Mouse (Mus musculus): ENCODE data around the gene Apbb2.

The Apbb2 gene

DNA sequence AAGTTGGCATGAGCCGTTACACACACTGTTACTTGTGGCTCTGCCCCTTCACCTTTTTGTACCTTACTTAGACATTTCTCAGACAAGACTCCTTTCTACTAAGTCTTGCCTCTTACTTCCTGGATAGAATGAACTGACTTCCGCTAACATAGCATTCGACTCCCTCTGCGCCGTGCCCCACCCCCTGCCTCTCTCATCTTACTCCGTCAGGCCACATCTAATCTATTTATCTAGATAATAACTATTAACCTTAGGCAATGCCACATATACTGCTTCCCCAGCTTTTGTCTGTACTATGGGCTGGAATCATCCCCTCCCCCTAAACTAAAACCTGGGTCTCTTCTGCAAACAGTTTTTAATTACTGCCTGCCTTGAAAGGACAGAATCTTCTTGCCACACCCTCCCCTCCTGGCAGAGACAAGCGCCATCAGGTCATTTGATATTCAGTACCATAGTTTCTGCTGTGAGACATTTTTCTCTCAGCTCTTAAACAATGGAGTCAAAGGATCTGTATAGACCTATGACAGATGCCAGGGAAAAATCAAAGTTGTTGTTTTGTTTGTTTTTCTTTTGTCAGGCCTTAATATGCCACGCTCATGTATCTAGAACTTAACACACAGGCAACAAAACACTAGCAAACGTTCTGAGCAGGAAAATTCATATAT, 203.4 kb downstream of the Apbb2 start:
- no peak for DNase-seq (ENCODE audit: low spot score)

- no peak for DNase-seq (ENCODE audit: low spot score)
These were observed 205.2 kb downstream of the Apbb2 start for GRCm38 (mm10) chr5:66413402-66413801.

DNA sequence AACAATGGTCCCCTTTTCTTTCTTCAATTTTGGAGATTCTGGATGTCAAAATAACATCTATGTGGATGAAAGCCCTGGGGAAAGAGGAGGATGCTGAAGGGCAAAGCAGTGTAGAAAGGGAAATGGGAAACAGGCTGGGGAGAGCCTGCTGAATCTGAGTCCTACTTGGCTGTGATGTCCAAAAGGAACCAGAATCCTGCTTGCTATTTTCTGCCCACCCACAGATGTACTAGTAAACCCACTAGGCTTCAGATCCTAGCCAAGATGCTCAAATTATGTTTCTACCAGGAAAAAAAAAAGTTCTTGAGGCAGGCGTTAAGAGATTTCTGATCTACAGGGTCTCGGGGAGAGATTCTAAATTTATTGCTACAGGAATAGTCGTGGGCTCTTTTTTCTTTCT, 205.8 kb downstream of the Apbb2 start:
- no peak for DNase-seq (ENCODE audit: low spot score)

DNA sequence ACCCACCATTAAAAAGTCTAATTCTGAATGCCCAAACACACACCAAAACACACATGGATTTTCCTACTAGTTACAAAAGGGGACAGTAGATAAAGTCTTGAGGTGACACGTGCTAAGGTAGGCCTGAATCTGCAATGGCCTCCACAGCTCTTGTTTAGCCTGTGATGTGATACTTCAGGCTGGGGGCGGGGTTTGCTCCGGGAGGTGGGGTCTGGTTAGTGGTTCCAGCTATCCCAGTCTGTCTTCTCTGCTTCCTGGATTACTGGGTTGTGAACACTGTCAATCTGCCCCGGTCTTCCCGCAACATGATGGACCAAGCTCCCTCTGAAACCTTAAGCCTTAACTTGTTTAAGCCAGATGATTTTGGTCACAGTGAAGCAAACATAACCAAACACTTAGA, 210.0 kb downstream of the Apbb2 start:
- DNase-seq (ENCODE audit: low spot score), result no peak

DNA sequence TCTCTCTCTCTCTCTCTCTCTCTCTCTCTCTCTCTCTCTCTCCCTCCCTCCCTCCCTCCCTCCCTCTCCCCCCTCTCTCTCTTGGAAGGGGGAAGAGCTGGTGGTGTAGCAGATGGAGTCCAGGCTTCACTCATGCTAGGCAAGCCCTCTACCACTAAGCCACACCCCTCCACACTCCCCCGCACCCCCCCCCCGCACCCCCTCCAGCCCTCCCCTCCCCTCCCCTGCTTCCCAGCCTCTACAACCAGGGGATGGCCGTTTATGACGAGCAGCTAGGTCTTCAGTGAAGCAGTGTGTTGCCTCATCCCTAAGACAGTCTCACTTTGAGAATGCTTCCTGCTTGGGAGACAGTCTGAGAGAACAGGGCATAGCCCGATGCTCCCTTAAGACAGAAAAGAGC, 210.6 kb downstream of the Apbb2 start:
- DNase-seq (ENCODE audit: low spot score), result no peak

GRCm38 (mm10) chr5:66406431-66406830, 212.2 kb downstream of the Apbb2 start:
- no peak for DNase-seq (ENCODE audit: low spot score)

GRCm38 (mm10) chr5:66405731-66406399, 212.7 kb downstream of the Apbb2 start:
- DNase-seq (ENCODE audit: low spot score), result no peak

- DNase-seq (ENCODE audit: low spot score), result no peak
These were observed 213.3 kb downstream of the Apbb2 start for GRCm38 (mm10) chr5:66405305-66405704.

DNA sequence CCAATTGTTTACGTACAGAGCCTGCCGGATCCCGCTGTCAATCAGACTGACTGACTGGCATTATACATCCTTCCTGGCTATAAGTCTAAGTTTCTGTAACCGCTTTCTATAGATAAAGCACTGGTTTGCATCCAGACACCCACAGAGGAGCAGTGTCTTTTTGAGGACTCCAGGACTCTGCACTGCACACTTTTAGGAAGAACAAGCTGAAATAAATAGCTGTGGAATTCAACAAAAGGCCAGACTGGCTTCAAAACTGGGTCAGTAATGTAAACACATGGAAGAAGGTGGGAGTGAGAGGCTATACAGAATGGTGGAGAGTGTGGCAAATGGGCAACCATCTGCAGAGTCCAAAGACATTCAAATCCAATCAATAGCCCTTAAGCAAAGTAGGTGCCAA, 218.0 kb downstream of the Apbb2 start:
- DNase-seq (ENCODE audit: low spot score), result no peak

DNA sequence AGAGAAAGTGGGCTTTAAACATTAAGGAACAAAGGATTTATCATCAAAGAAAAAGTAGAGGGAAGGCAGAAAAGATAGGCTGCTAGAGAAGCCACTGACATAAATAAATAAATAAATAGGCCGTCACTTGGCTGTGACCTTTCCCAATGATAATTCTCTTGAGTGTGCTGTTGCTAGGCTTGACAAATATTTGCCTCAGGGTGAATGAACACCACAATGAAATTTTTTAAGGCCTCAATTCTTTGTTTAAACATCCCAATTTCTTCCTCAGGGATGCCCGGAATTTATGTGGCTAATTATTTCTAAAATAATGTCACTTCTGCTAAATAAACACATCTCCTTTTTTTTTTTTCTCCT, 219.3 kb downstream of the Apbb2 start:
- DNase-seq (ENCODE audit: low spot score), result no peak

DNA sequence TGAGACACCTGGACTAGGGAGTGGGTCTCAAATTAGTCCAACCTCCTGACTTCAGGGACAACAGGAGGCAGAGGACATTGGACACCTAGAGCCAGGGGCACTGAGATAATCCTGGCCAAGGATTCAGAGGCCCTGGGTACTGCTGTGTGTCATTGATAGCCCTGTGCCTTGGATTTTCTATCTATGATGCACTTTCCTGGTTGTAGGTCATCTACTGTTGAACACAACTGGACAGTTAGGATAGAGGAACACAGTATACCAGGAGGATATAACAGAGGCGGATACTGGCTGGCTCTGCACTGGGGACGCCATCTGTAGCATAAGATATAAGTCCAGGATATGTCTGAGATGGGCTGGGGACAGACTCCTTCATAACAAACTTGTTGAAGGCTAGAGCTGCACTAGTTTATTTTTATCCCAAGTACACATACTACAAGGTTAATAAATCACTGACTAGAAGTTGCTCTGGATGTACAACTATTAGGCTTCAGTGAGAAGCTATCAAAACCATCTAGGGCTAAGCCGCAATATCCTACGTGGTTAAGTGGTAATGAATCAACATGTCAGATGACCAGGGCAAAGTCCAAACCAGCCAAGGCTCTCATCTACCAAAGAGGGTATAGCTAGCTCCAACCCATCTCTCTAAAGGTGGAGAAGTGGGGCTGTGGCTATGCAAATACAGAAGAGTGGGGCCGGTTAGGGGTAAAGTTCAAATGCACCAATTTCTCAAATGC, 219.9 kb downstream of the Apbb2 start:
- DNase-seq (ENCODE audit: low spot score), result no peak

GRCm38 (mm10) chr5:66393767-66394446, 224.7 kb downstream of the Apbb2 start:
- DNase-seq (ENCODE audit: low spot score), result no peak

DNA sequence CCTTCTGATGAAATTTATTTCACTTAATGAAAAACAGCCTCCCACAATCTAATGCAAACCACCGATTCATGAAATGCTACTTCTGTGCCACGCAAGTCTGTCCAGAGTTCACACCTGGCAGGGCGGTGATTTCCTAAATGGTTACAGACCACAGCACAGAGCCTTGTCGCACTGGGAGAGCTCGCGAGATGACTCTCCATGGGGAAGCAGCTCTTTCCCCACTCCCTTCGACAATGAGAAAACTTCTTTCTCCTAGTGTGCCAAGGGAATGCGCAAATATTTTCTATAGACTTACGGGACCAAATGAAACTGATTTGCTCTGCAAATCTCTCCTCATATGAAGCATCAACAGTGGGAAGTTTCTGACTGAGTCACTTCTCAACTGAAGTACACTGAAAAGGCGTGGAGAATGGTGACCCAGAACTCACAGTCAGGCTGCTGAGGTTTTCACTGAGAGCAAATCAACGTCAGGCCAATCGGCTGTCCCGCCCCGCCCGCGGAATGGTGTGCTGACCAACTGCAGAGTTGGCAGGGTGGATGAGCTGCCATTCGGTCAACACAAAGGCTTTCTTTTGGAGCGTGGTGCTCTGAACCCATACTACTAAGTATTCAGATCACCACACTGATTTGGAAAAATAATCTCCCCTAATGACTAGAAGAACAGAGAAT, 225.6 kb downstream of the Apbb2 start:
- DNase-seq (ENCODE audit: low spot score), result peak; percentile 37

- no peak for DNase-seq (ENCODE audit: low spot score)
These were observed 226.8 kb downstream of the Apbb2 start for GRCm38 (mm10) chr5:66391771-66392170.

GRCm38 (mm10) chr5:66391299-66391698, 227.3 kb downstream of the Apbb2 start:
- DNase-seq (ENCODE audit: low spot score), result no peak

DNA sequence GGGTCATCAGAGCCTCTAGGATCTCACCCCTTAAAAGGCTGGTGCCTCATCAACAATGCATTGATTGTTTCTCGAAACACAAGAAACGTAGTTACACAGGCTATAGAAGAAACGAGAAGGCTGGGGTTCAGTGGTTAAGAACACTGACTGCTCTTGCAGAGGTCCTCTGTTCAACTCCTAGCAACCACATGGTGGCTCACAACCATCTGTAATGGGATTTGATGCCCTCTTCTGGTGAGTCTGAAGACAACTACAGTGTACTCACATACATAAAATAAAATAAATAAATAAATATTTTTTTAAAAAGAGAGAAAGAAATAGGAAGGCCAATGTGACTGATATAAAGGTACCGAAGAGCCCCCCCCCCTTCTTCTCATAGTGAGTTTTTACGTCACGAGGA, 228.0 kb downstream of the Apbb2 start:
- DNase-seq (ENCODE audit: low spot score), result no peak

- peak; percentile 66 for DNase-seq (ENCODE audit: low spot score)
These were observed 231.1 kb downstream of the Apbb2 start for GRCm38 (mm10) chr5:66387481-66387880.

DNA sequence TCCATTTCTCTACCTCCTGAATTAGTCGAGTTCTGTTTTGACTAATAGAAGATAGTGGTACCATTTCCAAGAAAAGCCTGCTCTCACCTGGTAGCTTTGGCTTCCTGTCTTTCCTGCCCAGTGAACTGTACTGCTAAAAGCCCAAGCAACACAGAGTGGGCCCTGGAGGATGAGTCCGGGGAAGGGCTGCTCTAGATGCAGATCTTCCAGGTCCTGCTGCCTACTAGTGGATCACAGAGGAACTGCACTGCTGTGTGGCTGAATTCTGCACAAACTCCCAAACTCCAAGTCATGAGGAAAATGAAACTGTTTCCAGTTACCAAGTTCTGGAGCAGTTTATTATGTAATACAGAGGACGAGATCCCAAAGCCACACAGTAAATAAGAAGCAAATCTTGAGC, 232.9 kb downstream of the Apbb2 start:
- DNase-seq (ENCODE audit: low spot score), result peak; percentile 74

GRCm38 (mm10) chr5:66384806-66385446, 233.7 kb downstream of the Apbb2 start:
- DNase-seq (ENCODE audit: low spot score), result no peak

DNA sequence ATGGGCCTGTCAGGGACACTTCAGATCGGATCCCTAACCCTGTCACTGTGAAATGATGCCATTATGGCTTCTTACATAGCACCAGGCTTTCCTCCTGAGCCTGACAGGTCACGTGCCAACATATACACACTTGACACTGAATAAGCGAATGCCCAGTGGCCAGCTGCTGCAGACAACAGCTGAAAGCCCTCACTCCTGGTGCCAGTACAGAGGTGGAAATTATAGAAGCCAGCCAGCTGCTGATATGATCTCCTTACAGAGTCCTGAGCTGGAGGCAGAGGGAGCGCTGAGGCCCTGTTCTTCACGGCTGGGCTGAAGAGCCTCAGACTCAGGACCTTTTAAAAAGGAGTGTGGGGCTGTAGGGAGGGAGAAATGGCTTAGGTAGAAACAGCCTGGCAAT, 234.5 kb downstream of the Apbb2 start:
- DNase-seq (ENCODE audit: low spot score), result no peak

GRCm38 (mm10) chr5:66382111-66382510, 236.5 kb downstream of the Apbb2 start:
- no peak for DNase-seq (ENCODE audit: low spot score)

DNA sequence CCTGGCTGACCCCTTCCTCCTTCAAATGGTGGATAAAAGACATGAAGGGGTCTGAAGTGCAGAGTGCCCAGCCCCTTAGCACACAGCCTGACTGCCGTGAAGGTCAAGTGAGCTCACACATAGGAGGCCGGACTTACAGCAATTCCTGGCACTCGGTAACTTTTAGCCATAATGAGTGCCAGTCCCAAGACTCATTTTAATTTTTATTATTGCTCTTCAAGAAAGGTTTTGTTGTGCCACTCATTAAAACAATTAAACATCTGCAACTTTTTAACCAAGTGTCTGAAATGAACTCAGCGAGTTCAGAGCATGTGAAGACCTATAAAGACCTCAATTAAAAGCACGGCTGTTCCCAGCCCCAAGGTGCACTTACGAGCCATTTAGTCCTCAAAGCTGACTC, 239.6 kb downstream of the Apbb2 start:
- no peak for DNase-seq (ENCODE audit: low spot score)

Data from embryo, embryonic 10.5 days (tissue).